Mouse (Mus musculus) spleen, adult 12 weeks (tissue): ENCODE results near the gene Tanc2.

ENCODE experiments used
- DNase-seq: peaks from one replicate; pipeline ENCODE4 v3.0.0; 2022; ENCODE audit warnings: low spot score

Gene Tanc2

DNA sequence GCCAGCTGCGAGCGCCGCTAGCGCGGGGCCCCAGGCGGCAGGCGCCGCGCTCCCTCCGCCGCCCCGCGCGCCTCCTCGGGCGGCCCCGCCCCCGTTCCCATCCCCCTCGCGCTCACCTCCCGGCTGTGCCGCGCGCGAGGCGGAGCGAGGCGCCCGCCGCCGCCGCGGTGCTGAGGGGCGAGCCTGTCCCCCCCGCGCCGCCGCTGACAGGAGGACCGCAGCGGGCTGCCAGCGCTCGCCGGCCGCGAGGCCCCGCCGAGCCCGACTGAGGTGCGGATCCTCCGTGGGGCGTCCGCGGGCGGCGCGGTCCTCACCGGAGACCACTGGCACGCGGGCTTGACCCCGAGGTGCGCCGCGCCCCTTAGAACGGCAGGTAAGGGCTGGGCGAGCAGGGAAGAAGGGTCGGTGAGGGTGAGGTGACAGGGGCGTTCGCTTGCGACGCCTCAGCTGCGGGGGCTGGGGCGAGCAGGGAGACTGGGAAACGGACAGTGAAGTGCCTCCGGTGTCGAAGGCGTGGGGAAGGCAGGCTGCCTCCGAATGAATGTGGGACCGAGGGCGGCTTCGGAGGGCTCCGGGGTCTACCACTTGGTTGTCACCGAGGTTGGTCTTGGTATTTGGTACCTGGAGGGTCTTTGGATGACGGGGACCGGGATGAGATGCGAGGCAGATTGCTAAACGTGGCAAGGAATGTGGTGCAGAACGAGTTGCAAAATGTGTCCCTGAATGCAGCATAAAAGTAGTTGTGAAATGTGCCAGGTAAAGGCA lies at the start of gene Tanc2:
Tanc2 (plus strand) TSS at position 110 of the 765 bp plus-strand sequence.
- no peak for DNase-seq

DNA sequence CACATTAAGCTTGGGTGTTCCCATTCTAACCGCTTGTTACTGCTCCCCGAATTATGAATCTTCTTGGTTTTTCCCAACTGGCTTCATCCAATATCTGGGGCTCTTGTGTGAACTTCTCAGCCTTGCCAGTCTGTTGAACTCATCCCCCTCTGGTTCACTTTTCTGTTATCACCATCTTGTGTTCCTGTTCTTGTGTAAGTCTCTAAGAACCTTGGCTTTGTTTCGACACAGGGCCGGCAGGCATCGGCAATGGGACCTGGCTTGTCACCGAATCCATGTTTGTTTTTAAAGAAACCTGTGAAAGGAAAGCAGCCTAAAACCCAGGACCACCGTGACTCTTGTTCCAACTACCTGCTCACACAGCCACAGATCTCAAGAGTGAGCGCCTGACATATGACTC lies 49.0 kb upstream of the Tanc2 start:
- DNase-seq: no peak

DNA sequence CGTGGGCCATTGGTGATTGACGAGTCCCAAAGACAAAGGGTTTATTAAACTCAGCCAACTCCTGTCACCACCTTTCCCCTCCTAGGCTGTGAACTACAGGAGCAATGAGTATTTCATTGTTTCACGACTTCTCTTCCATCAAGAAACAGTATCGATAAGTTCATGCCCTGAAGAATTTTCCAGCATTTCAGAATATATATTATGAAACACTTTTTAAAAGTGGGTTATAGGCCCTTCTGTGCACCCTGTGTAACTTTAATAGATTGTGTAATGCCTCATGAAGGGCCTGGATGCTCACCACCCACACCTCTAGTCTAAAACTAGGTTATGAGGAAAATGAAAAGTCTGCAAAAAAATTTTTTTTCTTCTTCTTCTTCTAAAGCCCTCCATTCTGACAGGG lies 48.4 kb upstream of the Tanc2 start:
- no peak for DNase-seq

DNA sequence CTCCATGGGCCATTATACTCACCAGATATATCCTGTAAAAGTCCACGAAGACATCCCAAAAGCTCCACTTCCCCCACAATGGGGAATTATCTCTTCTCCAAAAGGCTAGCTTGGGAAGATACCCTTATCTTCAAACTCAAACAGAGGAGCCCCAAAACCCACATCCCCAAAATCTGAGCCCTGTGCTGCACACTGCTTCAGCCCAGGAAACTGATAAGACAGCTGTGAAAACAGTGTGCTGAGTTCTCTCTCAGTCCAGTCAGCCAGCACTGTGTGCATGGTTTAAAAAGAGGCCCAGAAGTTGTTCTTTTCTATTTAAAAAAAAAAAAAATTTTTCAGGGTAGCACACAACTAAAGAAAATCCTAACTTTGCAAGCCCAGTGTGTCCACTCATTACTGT lies 47.7 kb upstream of the Tanc2 start:
- DNase-seq: no peak

DNA sequence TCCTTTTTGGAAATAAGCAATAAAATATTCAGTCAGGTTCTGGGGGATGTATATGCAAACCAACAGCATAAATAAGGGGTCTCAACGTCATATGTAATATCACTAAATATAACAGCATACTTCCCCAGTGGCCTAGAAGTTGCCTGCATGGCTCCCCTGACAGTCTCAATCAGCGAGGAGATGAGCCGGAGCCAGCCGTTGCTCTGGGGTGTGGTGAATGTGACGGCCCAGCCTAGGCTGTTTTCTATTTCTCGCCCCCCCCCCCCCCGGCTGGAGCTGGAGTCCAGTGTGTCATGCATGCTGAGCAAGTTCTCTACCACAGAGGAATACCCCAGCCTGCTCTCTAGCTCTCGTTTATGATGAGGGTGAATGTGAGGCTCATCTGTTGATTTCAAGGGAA lies 44.0 kb upstream of the Tanc2 start:
- DNase-seq: no peak

DNA sequence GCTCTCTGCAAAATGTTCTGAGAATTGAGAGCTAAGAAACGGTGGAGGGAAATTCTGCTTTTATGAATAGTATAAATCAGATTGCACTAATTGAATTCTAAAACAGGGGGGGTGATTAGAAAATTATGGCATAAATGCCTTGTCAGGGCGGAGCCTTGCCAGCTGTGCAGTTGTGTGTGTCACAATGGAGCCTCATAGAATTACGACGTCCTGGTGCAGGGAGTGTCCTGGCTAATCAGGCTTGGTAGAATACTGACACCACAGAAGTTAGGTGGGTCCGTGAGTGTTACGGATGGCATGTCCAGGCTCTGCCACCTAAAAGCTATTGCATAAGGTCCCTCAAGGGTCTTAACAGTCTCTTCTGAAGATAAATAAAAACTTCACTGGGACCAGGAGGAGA lies 43.4 kb upstream of the Tanc2 start:
- no peak for DNase-seq

DNA sequence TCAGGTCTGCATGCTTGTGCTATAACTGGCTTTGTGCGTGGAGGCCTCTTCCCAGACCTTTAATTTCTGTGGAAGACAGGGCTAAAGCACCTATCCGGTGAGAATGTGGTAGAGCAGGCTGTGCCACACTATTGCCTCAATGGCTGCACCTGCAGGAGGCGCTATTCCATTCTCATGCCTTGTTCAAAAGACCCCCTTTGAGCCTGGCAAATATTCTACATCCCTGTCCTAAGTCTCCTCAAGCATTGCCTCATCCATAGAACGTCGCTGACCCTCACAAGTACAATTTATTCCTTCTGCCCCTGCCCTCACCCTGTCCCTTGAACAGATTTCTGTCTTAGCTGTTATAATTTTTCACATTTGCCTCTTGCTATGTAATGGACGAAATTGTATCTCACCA lies 41.4 kb upstream of the Tanc2 start:
- DNase-seq: no peak

DNA sequence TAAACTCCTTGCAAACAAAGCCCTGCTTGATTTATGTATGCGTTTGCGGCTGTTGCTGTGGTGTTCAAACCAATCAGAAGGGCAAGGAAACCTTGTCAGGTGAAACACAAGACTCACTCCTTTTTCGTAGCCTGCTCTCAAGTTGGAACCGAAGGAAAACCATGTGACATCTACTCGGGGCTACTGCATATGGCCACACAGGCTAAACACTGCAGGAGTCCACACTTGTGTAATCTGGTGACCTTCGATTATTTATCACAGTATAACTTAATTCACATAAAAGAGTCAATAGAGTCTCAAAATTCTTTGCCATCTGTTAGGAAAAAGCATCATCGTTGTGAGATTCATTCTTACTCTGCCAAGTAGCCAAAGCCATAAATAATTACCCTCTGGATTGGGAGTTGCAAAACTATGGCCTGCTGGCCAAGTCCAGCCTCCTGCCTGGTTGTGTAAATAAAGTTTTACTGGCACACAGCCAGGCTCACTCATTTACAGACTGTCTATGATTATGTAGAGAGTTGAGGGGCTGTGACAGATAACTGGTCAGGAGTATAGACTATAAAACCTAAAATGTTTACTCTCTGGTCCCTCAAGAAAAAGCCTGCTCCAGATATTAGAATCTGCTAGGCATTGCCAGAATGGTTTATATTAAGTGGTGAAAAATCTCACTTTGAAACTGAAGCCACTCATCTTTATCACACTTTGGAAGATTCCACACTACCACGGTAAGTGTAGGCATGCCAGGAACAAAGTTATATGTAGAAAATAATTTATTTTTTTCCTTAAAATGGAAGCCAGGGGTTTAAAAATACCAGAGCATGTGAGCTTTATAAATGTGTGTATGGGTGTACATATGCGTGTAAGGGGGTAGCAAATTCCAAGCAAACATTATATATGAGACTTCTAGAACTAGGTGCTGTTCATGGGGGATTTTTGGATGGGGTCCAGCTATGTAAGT lies 40.3 kb upstream of the Tanc2 start:
- DNase-seq: no peak

DNA sequence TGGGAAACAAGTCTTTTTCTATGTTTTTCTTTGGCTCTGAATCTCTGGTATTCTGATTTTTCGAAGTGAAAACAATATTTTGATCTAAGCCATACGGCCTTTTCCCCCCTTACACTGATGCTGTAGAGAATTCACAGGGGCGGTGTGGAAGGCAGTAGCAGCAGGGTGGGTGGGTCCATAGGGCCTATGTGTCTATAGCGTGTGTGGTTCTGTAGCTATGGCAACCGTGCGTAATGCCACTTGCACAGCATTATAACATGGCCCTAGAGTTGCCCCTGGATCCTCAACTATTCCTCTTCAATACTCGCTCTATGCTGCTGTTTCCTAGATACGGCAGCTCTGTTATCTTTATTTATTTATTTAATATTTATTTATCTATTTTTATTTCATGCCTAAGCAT lies 32.5 kb upstream of the Tanc2 start:
- DNase-seq: no peak

DNA sequence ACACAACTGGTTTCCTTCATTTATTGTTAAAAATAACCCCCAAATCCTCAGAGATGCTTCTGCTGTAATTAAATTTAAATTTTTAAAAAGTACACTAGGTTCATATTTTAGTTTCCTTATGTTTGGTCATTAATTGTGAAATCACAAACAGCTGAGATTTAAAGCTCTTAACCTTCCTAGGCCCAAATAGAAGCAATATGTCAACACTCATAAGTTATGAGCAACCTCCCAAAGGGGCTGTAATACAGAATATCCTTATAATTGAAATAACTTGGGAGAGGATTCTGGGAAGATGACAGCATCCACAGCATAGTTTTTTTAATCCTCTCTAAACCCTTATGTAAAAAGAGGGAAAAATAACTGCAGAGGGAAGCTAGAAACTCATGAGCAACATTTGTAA lies 31.7 kb upstream of the Tanc2 start:
- no peak for DNase-seq

DNA sequence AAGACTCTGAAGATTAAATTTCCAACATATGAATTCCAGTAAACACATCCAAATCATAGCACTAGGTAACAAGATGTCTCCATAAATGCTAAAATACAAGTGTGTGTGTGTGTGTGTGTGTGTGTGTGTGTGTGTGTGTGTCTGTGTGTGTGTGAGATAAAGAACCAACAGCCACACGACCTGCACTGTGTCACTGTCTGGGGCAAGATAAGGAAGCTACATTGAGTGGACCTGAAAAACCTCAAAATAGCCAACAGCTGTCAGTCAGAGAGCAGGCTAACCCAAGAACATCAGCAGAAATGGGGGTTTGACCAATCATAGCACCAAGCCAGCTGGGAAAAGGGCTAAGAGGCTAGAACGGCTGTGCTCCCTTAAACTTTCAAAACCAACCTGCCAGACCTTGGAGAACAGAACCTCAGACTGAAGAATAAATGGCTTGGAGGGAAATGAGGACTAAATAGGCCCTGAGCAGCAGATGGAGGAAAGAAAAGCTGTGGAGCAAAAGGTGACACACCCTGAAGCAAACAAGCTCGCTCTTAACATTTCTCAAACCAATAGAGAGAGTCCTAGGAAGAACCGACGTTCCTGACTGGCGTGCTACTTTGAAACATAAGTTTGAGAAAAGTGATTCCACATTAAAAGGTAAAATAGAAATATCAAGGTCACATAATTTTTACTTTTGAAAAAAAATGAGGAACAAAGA lies 30.8 kb upstream of the Tanc2 start:
- DNase-seq: no peak

DNA sequence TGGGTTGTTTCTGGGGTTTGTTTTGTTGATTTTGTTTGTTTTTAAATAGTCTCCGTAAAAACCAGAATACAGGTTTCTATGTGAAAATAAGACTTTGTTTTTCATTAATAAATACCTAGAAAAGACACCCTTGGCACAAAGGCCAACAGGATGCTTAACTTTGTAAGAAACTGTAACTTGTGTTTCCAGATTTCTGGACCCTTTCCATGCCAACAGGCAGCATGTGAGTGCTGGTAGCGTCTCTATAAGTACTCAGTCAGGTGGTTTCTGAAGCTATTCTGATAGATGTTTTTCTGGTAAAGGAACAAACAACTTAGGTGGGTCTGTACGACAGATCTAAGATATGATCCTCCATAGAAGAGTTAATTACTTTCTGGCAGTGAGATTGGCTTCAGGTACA lies 26.2 kb upstream of the Tanc2 start:
- DNase-seq: no peak

DNA sequence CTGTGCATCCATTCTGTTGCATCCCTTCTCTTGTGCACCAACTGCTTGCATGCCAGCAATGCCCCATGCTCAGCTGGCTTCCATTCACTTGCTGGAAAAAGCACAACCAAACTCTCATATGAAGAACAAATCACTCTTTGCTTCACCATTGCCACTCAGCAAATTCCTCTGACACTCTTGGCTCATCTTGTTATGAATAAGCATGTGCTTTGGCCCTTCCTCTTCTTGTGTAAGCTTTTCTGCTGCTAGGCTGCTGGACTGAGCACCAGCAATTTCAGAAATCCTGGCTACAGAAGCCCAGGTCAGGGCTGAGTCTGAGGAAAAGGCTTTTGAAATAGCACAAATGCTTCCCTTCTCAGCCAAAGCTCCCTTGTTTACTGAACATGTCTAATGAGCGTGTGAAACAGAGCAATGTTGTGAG lies 22.6 kb upstream of the Tanc2 start:
- no peak for DNase-seq

DNA sequence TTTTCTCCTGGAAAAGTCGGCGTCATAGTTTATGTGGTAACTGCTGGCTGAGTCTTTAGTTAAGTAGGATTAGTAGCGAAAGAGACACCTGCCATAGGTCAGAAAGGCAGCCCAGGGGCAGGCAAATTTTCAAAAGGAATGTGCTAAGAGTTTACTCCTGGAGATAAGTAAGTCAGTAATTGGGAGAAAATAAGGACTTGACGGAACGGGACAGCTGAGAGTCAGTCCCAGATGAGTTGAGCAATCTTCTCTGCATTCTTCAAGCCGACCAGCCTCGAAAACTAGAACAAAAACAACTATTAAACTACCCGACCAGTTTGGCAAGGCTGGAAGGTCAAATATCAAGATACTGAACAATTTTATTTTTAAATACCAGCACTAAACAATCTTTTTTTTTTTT lies 17.8 kb upstream of the Tanc2 start:
- DNase-seq: no peak

DNA sequence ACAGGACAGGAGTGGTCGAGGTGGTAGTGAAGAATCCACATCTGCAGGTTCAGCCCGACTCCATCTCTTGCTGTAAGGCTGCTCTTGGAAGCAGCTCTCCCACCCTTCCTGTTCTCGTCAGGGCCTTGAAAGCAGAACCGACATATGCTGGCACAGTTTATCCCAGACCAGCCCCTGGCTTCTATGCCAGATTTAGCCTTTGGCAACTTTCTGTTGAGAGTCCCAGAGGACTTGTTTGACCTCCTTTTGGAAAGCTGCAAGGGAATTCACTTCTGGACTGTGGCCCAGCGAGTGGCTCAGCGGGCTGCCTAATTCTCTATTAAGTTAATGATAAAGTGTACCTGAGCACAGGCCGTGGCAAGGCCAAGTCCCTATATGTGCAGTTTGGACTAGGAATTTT lies 15.5 kb upstream of the Tanc2 start:
- DNase-seq: no peak

DNA sequence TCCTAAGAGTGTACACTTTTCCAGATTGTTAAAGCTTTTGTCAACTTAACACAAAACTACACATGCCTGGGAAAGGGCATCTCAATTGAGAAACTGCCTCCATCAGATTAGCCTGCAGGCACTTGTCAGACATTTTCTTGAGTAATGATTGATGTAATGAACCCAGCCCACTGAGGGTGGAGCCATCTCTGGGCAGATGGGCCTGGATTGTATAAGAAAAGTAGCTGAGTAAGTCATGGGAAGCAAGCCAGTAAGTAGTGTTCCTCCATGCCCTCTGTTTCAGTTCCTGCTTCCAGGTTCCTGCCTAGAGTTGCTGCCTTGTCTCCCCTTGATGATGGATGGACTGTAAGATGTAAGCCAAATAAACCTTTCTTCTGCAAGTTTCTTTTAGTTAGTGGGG lies 12.6 kb upstream of the Tanc2 start:
- DNase-seq: no peak

DNA sequence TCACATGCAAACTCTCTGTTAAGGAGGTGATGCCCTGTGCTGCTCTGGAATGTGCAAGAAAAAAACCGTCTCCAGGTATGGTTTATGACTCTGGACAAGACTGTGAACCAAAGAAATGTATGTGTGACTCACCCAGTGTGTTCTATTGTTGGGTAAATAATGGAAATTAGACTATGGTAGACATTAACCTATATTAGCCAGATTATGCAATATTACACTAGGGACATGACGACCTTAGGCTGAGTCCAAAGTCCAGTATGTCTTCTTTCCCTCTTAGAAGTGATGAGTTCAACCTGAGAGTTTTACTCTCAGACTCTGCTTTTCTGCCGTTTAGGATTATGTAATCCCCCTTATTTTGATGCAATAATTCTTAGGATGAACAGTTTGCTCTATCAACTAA lies 7.8 kb upstream of the Tanc2 start:
- no peak for DNase-seq

DNA sequence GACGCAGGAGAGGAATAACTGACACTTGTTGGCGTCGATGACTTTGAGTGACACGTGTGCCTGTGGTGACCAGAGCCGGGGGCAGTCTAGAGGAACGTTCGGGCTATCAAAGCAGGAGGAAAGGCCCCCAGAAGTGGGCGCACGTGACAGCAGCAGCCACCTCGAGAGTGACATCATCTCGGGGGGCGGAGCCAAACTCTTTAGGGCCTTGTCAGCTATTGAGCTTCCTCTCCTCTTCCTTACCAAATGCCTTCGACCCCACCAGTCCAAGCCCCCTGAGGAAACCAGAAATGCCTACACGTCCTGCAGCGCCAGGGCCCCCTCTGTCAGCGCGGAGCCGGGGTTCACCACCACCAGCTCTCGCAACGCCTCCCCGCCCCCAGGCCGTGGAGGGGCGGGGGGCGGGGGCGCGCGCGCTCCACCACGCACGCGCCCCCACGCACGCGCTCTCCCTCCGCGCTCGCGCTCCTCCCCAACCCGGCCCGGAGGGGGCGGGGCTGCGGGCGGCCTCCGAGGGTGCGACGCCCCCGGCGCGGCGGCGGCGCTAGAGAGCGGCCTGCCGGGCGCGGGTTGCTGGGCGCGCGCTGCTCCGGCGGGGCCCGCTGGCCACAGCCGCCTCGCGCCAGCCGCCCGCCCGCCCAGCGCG lies 432 bp upstream of the Tanc2 start:
- DNase-seq: peak; percentile 56

DNA sequence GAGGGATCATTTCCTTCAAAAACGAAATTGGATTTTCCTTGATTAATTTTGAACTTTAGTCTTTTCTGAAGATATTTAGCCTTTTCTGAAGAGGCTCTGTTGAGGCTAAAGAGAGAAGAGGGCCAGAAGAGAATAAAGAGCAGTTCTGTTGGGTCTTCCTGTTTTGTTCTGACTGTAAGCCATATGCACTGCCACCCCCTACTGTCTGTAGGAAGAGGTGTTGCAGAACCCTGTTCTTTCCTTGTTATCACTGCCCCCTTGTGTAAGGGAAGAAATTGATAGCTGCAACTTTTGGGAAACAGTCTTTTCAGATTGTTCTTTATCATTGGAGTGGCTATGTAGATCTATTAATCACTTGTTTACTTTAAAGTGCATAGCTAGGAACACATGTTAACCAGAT lies 2.1 kb downstream of the Tanc2 start:
- no peak for DNase-seq

DNA sequence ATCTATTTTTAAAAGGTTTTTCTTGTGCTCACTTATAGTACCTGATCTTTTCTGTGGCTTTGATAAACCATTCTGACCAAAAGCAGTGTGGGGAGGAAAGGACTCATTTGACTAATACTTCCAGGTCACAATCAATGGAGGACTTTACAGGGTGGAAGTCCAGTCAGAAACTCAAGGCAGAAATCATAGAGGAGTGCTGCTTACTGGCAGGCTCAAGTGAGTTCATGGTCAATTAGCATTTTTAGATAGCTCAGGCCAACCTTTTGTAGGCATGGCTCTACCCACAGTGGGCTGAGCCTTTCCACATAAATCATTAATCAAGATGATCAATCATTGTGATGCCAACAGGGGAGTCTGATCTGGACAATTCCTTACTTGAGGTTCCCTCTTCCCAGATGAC lies 12.4 kb downstream of the Tanc2 start:
- no peak for DNase-seq

DNA sequence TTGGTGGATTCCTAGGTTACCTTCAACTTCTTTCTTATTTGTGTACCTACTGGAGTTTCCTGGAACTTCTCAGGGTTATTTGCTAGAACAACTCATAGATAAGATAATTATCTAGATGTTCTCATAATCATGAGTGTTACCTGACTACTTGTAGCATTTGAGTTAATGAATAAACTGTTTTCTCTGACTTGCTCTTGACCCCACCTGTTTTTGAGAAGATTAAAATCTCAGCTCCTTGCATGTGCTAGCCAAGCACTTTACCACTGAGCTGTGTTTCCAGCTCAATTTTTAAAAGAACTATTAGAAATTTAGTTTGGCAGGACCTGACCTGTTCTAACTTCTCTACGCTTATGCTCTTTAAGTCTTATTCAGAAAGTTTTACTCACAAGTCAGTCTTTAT lies 36.4 kb downstream of the Tanc2 start:
- no peak for DNase-seq

DNA sequence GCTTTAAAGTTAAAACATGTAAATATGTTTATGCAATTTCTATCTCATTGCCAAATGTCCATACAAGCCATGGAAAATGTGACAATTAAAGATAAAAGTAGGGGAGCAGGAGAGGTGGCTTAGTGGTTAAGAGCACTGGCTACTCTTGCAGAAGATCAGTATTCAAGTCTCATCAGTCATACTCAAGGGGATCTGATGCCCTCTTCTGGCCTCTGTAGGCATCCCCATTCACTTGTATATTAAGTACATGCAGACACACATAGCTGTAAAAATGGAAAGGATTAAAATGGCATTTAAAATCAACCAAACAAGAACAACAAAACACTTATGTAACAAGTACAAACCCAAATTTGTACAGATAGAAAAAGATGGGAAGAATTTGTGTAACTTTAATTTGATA lies 54.2 kb downstream of the Tanc2 start:
- DNase-seq: no peak
